Mouse (Mus musculus) liver, postnatal 0 days (tissue): ENCODE results near the gene Serpina9. TPM values are rescaled to one million over a fixed set of nuclear protein-coding genes. Genes with fewer than 3 reads are reported as not detected.
A peak's percentile ranks its signal among the peaks of the same experiment; 100 is the strongest.

Experiments used
- ATAC-seq: fragments of 200-750 bp; cut with Nextera tagmentation; 2 replicates; pipeline ENCODE4 v1.8.0; 2017; ENCODE audit warnings: mild to moderate bottlenecking, moderate library complexity
- DNase-seq: peaks from one replicate; pipeline ENCODE4 v3.0.0-alpha.2; 2016
- H3K27ac ChIP-seq: fragments of 300-500 bp; sonication (generic); 2 replicates; pipeline ENCODE4 v1.5.1; 2014; ENCODE audit warnings: antibody characterized with exemption, moderate library complexity, mild to moderate bottlenecking, low read depth
- H3K27me3 ChIP-seq: fragments of 300-500 bp; sonication (generic); 2 replicates; pipeline ENCODE4 v1.6.1; 2014; ENCODE audit warnings: low read length, control low read depth, mixed read lengths; ENCODE audit not compliant: insufficient read depth
- H3K36me3 ChIP-seq: fragments of 300-500 bp; sonication (generic); replicated peaks from 2 replicates; pipeline ENCODE4 v1.6.1; 2014; ENCODE audit warnings: mild to moderate bottlenecking, control low read depth, low read length, moderate library complexity, mixed read lengths; ENCODE audit not compliant: insufficient read depth
- H3K4me1 ChIP-seq: fragments of 300-500 bp; sonication (generic); 2 replicates; pipeline ENCODE4 v1.6.1; 2014; ENCODE audit warnings: antibody characterized with exemption, mild to moderate bottlenecking, control low read depth; ENCODE audit not compliant: insufficient read depth
- H3K4me2 ChIP-seq: fragments of 300-500 bp; sonication (generic); 2 replicates; pipeline ENCODE4 v1.6.1; 2014; ENCODE audit warnings: low read depth, mild to moderate bottlenecking, low read length, moderate library complexity, mixed read lengths
- H3K4me3 ChIP-seq: fragments of 300-500 bp; sonication (generic); 2 replicates; pipeline ENCODE4 v1.5.1; 2014; ENCODE audit warnings: low read depth, low read length
- H3K9ac ChIP-seq: fragments of 300-500 bp; sonication (generic); replicated peaks from 2 replicates; pipeline ENCODE4 v1.6.1; 2014; ENCODE audit warnings: mild to moderate bottlenecking, moderate library complexity
- H3K9me3 ChIP-seq: fragments of 300-500 bp; sonication (generic); 2 replicates; pipeline ENCODE4 v1.6.1; 2016; ENCODE audit warnings: mild to moderate bottlenecking, control low read depth, low read length, mixed read lengths
- CTCF ChIP-seq: sonication (generic); IDR thresholded peaks from 2 replicates; pipeline ENCODE4 v1.5.1; 2016; ENCODE audit warnings: antibody characterized with exemption, low read depth
- EP300 ChIP-seq: IDR thresholded peaks from 2 replicates; pipeline ENCODE4 v1.6.1; 2016; ENCODE audit warnings: antibody characterized with exemption, low read depth, mild to moderate bottlenecking
- WGBS: fragments of 180-500 bp; shearing (Covaris S2); extraction: QIAGEN DNeasy Blood & Tissue Kit; methylation state at CpG from one replicate; pipeline ENCODE4 v1.1.7; 2014; ENCODE audit not compliant: insufficient replicate concordance; 5-methylcytosine and 5-hydroxymethylcytosine counted together
- polyA plus RNA-seq: library from polyadenylated mRNA; unstranded; fragments of >200 nt; fragmentation: Nextera tagmentation; extraction: Ambion mirVana; gene quantifications from 2 replicates; pipeline ENCODE4 v1.2.1, GENCODE M21; 2015

Serpina9 gene
- polyA plus RNA-seq, 1 experiment from 2014 or later, result 0.05 TPM

- no peak overlapping the region for H3K9ac ChIP-seq
- DNase-seq (peak; percentile 32), ATAC-seq (no peak)
- H3K4me3 ChIP-seq, result no peak overlapping the region
- no peaks in the 10 kb centered on the region for H3K36me3 ChIP-seq
- no peak overlapping the region for H3K27ac ChIP-seq
- TF ChIP-seq CTCF (peak; percentile 74), EP300 (no peak)
- H3K27me3 ChIP-seq, result no peaks in the 10 kb centered on the region
- 40% methylated on average over 8 of the region's 8 CpGs for WGBS
- H3K9me3 ChIP-seq, result no peaks in the 10 kb centered on the region
- peaks cover 3% of the 10 kb centered on the region; the same call in 1 of the 2 replicates for H3K4me1 ChIP-seq
- H3K4me2 ChIP-seq, result no peak overlapping the region
Observed at GRCm38 (mm10) chr12:104029986-104030385, 16.4 kb upstream of the Serpina9 start.

GRCm38 (mm10) chr12:104015280-104015679 lies 1.7 kb upstream of the Serpina9 start:
- Histone ChIP-seq H3K9me3 (no peaks in the 10 kb centered on the region), H3K4me1 (no peaks in the 10 kb centered on the region), H3K9ac (no peak overlapping the region), H3K4me2 (no peak overlapping the region), H3K27ac (no peak overlapping the region), H3K36me3 (no peaks in the 10 kb centered on the region), H3K27me3 (no peaks in the 10 kb centered on the region), H3K4me3 (no peak overlapping the region)
- TF ChIP-seq EP300, result no peak
- TF ChIP-seq CTCF, result no peak
- DNase-seq (no peak), ATAC-seq (no peak)
- WGBS, result 65% methylated on average over 3 of the region's 3 CpGs

GRCm38 (mm10) chr12:104004689-104005088 lies 8.9 kb downstream of the Serpina9 start:
- 68% methylated on average over 5 of the region's 5 CpGs for whole genome bisulfite sequencing
- DNase-seq (no peak), ATAC-seq (no peak)
- no peak overlapping the region for H3K9ac ChIP-seq
- no peak overlapping the region for H3K4me3 ChIP-seq
- H3K9me3 ChIP-seq, result 0 out of 2 replicates have a peak, but pooled peaks cover 4% of the 10 kb centered on the region
- TF ChIP-seq EP300 (no peak), CTCF (peak; percentile 32)
- no peaks in the 10 kb centered on the region for H3K36me3 ChIP-seq
- H3K4me2 ChIP-seq, result no peak overlapping the region
- peaks cover 11% of the 10 kb centered on the region for H3K4me1 ChIP-seq
- H3K27ac ChIP-seq, result no peak overlapping the region
- H3K27me3 ChIP-seq, result no peaks in the 10 kb centered on the region

- Histone ChIP-seq H3K27ac (peak overlapping the region; percentile 29; the same call in 1 of the 2 replicates), H3K27me3 (no peaks in the 10 kb centered on the region), H3K9me3 (0 out of 2 replicates have a peak, but pooled peaks cover 4% of the 10 kb centered on the region), H3K36me3 (no peaks in the 10 kb centered on the region), H3K4me1 (peaks cover 11% of the 10 kb centered on the region), H3K9ac (no peak overlapping the region), H3K4me2 (no peak overlapping the region), H3K4me3 (no peak overlapping the region)
- no peak for DNase-seq
- TF ChIP-seq EP300 (no peak), CTCF (no peak)
- no peak for ATAC-seq
- WGBS, result 29% methylated on average over 4 of the region's 4 CpGs
Observed at GRCm38 (mm10) chr12:104003238-104003612, 10.3 kb downstream of the Serpina9 start.

- ATAC-seq (peak; percentile 47; the same call in 1 of the 2 replicates), DNase-seq (no peak)
- 51% methylated on average over 10 of the region's 10 CpGs for WGBS
- 0 out of 2 replicates have a peak overlapping the region, but pooled peaks have one; percentile 22 for H3K4me2 ChIP-seq
- H3K4me1 ChIP-seq, result peaks cover 11% of the 10 kb centered on the region
- H3K27me3 ChIP-seq, result no peaks in the 10 kb centered on the region
- peak overlapping the region; percentile 29; the same call in 1 of the 2 replicates for H3K27ac ChIP-seq
- 0 out of 2 replicates have a peak, but pooled peaks cover 4% of the 10 kb centered on the region for H3K9me3 ChIP-seq
- H3K4me3 ChIP-seq, result no peak overlapping the region
- no peaks in the 10 kb centered on the region for H3K36me3 ChIP-seq
- no peak for TF ChIP-seq CTCF
- no peak for TF ChIP-seq EP300
- H3K9ac ChIP-seq, result no peak overlapping the region
Observed at GRCm38 (mm10) chr12:104002569-104003237, 10.9 kb downstream of the Serpina9 start.

GRCm38 (mm10) chr12:104000594-104000993 lies 13.0 kb downstream of the Serpina9 start:
- ATAC-seq, result no peak
- WGBS, result 70% methylated on average over 3 of the region's 3 CpGs
- no peak overlapping the region for H3K4me2 ChIP-seq
- no peak for TF ChIP-seq CTCF
- TF ChIP-seq EP300, result no peak
- no peak overlapping the region for H3K9ac ChIP-seq
- no peaks in the 10 kb centered on the region for H3K27me3 ChIP-seq
- 0 out of 2 replicates have a peak, but pooled peaks cover 4% of the 10 kb centered on the region for H3K9me3 ChIP-seq
- no peaks in the 10 kb centered on the region for H3K36me3 ChIP-seq
- H3K27ac ChIP-seq, result no peak overlapping the region
- no peak overlapping the region for H3K4me3 ChIP-seq
- no peak for DNase-seq
- peaks cover 11% of the 10 kb centered on the region for H3K4me1 ChIP-seq
